Mouse (Mus musculus) myocyte (in vitro differentiated cells): ENCODE results near the gene Nacc1. TPM values are rescaled to one million over a fixed set of nuclear protein-coding genes. Genes with fewer than 3 reads are reported as not detected.

Source experiments
- H3K27me3 ChIP-seq: one replicate; pipeline ENCODE4 v1.6.1; 2011; ENCODE audit not compliant: control insufficient read depth, insufficient read depth, insufficient read length
- H3K36me3 ChIP-seq: one replicate; pipeline ENCODE4 v1.6.1; 2011; ENCODE audit not compliant: control insufficient read depth, insufficient read depth
- H3K4me2 ChIP-seq: one replicate; pipeline ENCODE4 v1.6.1; 2011; ENCODE audit warnings: low read depth, control low read depth
- H3K4me3 ChIP-seq: one replicate; pipeline ENCODE4 v1.5.1; 2011; ENCODE audit warnings: mild to moderate bottlenecking, control low read depth, moderate library complexity
- H3K79me2 ChIP-seq: one replicate; pipeline ENCODE4 v1.6.1; 2011; ENCODE audit not compliant: control insufficient read depth, insufficient read depth
- H3ac ChIP-seq: one replicate; pipeline ENCODE4 v1.6.1; 2011; ENCODE audit not compliant: control insufficient read depth, insufficient read length
- CEBPB ChIP-seq: IDR thresholded peaks from 2 replicates; pipeline ENCODE4 v1.6.1; 2011; ENCODE audit warnings: mild to moderate bottlenecking, moderate library complexity; ENCODE audit not compliant: poor library complexity, insufficient read depth, severe bottlenecking
- E2F4 ChIP-seq: IDR thresholded peaks from one replicate; pipeline ENCODE4 v1.6.1; 2011; ENCODE audit warnings: mild to moderate bottlenecking, control low read depth, moderate library complexity; ENCODE audit not compliant: insufficient read depth
- MAX ChIP-seq: IDR thresholded peaks from one replicate; pipeline ENCODE4 v1.6.1; 2011; ENCODE audit warnings: low read depth, mild to moderate bottlenecking, control low read depth
- MYOD1 ChIP-seq, 3 experiments: IDR thresholded peaks; one replicate each; pipeline ENCODE4 v1.6.1; 2011; ENCODE audit warnings: control low read depth in 2 of 3, low read depth in 2 of 3, mild to moderate bottlenecking in 2 of 3, moderate library complexity in 1 of 3; ENCODE audit not compliant: insufficient read length in 2 of 3, control insufficient read depth in 1 of 3
- MYOG ChIP-seq, 3 experiments: IDR thresholded peaks; one replicate each; pipeline ENCODE4 v1.6.1; 2011; ENCODE audit warnings: control low read depth in 2 of 3, low read depth in 2 of 3, mild to moderate bottlenecking in 2 of 3; ENCODE audit not compliant: insufficient read length in 2 of 3, control insufficient read depth in 1 of 3, insufficient read depth in 1 of 3
- POLR2A ChIP-seq: IDR thresholded peaks from one replicate; pipeline ENCODE4 v1.6.1; 2011; ENCODE audit warnings: low read depth, mild to moderate bottlenecking, control low read depth, moderate library complexity; ENCODE audit not compliant: insufficient read length
- POLR2AphosphoS2 ChIP-seq: IDR thresholded peaks from one replicate; pipeline ENCODE4 v1.6.1; 2011; ENCODE audit warnings: low read depth, control low read depth; ENCODE audit not compliant: insufficient read length
- REST ChIP-seq: IDR thresholded peaks from one replicate; pipeline ENCODE4 v1.6.1; 2011; ENCODE audit warnings: mild to moderate bottlenecking, control low read depth, moderate library complexity; ENCODE audit not compliant: insufficient read depth, insufficient read length
- SRF ChIP-seq: IDR thresholded peaks from one replicate; pipeline ENCODE4 v1.6.1; 2011; ENCODE audit warnings: low read depth; ENCODE audit not compliant: control insufficient read depth, insufficient read length
- TCF12 ChIP-seq: IDR thresholded peaks from one replicate; pipeline ENCODE4 v1.6.1; 2011; ENCODE audit warnings: mild to moderate bottlenecking, control low read depth; ENCODE audit not compliant: poor library complexity, insufficient read depth, severe bottlenecking
- TCF3 ChIP-seq: IDR thresholded peaks from one replicate; pipeline ENCODE4 v1.6.1; 2011; ENCODE audit warnings: low read depth, control low read depth; ENCODE audit not compliant: insufficient read length
- USF1 ChIP-seq: IDR thresholded peaks from one replicate; pipeline ENCODE4 v1.6.1; 2011; ENCODE audit warnings: low read depth, mild to moderate bottlenecking, control low read depth, moderate library complexity
- polyA plus RNA-seq: library from polyadenylated mRNA; unstranded; fragments of >200 nt; fragmentation: generic; extraction: Trizol; gene quantifications from one replicate; pipeline ENCODE4 v1.2.1, GENCODE M21; 2012; ENCODE audit warnings: missing spikeins

The Nacc1 gene
- polyA plus RNA-seq, 1 experiment: 56.1 TPM

DNA sequence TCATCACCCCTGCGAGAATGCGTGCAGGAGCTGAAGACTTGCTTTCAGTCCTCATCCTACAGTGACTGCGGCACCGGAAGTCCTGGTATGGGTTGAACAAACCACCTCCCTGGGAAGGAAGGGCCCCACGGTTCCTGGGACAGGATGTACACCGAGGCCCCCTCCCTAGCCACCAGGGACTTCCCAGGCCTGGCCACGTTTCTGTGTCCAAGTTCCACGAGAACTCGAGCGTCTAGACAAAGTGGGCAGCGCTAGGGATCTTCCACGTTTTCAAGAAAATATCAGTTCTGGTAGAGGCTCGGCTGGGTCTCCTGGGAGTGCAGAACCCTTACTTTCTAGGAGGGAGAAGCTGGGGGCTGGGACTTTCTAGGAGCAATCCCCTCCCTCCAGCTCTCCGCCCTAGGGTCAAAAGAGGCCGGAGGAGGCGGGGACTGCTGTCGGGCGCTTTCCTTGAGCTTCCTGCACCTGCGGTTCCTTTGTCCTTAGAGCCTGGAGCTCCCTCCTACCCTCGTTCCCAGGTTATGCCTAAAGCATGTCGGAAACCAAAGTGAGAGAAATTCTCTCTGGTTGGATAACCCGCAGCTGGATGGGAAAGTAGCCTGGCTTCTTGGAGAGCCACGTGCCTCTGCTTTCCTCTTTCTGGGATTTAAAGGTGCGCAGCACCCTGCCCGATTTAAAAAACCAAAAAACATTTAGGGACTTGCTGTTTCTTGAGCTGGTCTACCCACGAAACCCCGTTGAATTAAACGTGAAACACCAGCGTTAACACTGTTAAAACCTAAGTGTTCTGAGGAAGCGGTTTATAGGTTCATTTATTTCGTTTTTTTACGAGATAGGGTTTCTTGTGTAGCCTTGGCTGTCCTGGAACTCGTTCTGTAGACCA is 27.5 kb downstream of the Nacc1 start:
- Histone ChIP-seq H3K27me3 (no peaks in the 10 kb centered on the region), H3K4me3 (peak overlapping the region; percentile 99), H3ac (peak overlapping the region; percentile 77)

DNA sequence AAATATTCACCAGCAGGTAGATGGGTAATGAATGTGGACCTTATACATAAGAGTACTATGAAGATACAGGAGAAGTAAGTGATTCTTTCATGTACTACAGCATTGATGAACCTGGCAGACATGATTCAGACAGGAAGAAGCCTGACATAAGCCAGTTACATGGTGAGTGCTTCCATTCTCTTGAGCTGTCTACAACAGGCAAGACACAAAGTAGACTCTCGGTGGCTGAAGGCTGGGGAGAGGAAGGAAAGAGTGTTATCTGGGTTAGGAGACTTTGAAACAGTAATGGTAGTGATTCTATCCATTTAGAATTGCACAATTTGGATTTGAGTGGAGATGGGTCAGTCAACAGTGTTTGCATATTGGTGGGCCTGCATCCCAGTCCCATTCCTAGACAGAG is 28.7 kb downstream of the Nacc1 start:
- H3ac ChIP-seq: no peak overlapping the region
- TF ChIP-seq POLR2A (no peak), TCF12 (no peak), REST (no peak), POLR2AphosphoS2 (no peak), E2F4 (no peak), SRF (no peak), TCF3 (no peak), USF1 (no peak), MAX (no peak), MYOG (IDR thresholded peaks at IDR 0.05; ENCODE audit: control insufficient read depth in 1 of 3, insufficient read depth in 1 of 3, insufficient read length in 2 of 3, low read depth in 2 of 3) (no peak), CEBPB (no peak), MYOD1 (IDR thresholded peaks at IDR 0.05; ENCODE audit: control insufficient read depth in 1 of 3, insufficient read length in 2 of 3, low read depth in 2 of 3) (no peak)
- no peak overlapping the region for H3K4me2 ChIP-seq
- H3K4me3 ChIP-seq: no peak overlapping the region
- H3K79me2 ChIP-seq: peaks cover 21% of the 10 kb centered on the region
- no peaks in the 10 kb centered on the region for H3K36me3 ChIP-seq
- H3K27me3 ChIP-seq: no peaks in the 10 kb centered on the region

More for the DNA sequence above, 27.5 kb downstream of the Nacc1 start:
- peak; percentile 92 for TF ChIP-seq SRF
- peak; percentile 38 for TF ChIP-seq POLR2A
- TF ChIP-seq CEBPB: no peak
- no peak for TF ChIP-seq USF1
- TF ChIP-seq MYOG (IDR thresholded peaks at IDR 0.05; ENCODE audit: control insufficient read depth in 1 of 3, insufficient read depth in 1 of 3, insufficient read length in 2 of 3, low read depth in 2 of 3): no peak
- TF ChIP-seq POLR2AphosphoS2: peak; percentile 82
- no peaks in the 10 kb centered on the region for H3K36me3 ChIP-seq
- peaks cover 21% of the 10 kb centered on the region for H3K79me2 ChIP-seq
- H3K4me2 ChIP-seq: peak overlapping the region; percentile 88

DNA sequence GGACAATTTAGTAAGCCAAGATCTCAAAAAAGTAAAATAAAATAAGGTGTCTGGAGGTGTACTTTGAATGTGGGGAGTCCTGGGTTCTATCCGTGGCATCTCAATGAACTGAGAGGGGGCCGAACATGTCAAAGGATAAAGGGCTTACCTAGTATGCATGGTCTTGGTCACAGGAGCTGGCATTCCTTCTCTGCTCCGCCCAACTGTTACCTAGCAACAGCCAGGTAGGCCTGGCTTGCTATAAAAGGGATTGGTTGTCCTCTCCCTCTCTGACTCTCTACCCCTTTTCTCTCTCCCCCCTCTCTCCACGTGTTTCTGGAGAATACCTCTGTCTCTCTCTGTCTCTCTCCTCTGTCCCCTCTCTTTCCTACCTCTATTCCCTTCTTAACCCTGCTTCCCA is 30.0 kb downstream of the Nacc1 start:
- Histone ChIP-seq H3K4me2 (no peak overlapping the region), H3ac (no peak overlapping the region), H3K27me3 (no peaks in the 10 kb centered on the region), H3K79me2 (peaks cover 21% of the 10 kb centered on the region), H3K4me3 (no peak overlapping the region), H3K36me3 (no peaks in the 10 kb centered on the region)
- TF ChIP-seq TCF12: no peak
- no peak for TF ChIP-seq POLR2AphosphoS2
- TF ChIP-seq E2F4: no peak
- no peak for TF ChIP-seq REST
- no peak for TF ChIP-seq MYOG (IDR thresholded peaks at IDR 0.05; ENCODE audit: control insufficient read depth in 1 of 3, insufficient read depth in 1 of 3, insufficient read length in 2 of 3, low read depth in 2 of 3)
- no peak for TF ChIP-seq SRF
- no peak for TF ChIP-seq MAX
- TF ChIP-seq USF1: no peak
- no peak for TF ChIP-seq TCF3
- no peak for TF ChIP-seq CEBPB
- TF ChIP-seq MYOD1 (IDR thresholded peaks at IDR 0.05; ENCODE audit: control insufficient read depth in 1 of 3, insufficient read length in 2 of 3, low read depth in 2 of 3): no peak
- no peak for TF ChIP-seq POLR2A

DNA sequence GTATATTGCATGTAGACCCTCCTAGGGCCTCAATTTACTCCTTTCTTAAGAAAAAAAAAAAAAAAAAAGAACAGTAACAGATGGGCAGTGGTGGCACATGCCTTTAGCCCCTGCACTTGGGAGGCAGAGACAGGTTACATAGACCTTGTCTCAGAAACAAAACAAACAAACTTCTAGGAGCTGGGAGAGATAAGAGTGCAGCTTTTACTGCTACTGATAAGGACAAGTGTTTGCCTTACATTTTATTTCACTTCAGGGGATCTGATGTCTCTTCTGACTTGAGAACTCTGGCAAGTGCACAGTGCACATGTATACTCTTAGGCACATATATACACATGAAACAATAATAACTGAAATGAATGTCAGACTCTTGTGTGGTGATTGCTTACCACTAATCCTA is 30.5 kb downstream of the Nacc1 start:
- Histone ChIP-seq H3K36me3 (no peaks in the 10 kb centered on the region), H3K4me2 (peak overlapping the region; percentile 82), H3K79me2 (peaks cover 17% of the 10 kb centered on the region), H3K4me3 (no peak overlapping the region), H3ac (no peak overlapping the region), H3K27me3 (no peaks in the 10 kb centered on the region)
- no peak for TF ChIP-seq MYOG (IDR thresholded peaks at IDR 0.05; ENCODE audit: control insufficient read depth in 1 of 3, insufficient read depth in 1 of 3, insufficient read length in 2 of 3, low read depth in 2 of 3)
- no peak for TF ChIP-seq MYOD1 (IDR thresholded peaks at IDR 0.05; ENCODE audit: control insufficient read depth in 1 of 3, insufficient read length in 2 of 3, low read depth in 2 of 3)
- no peak for TF ChIP-seq TCF3
- no peak for TF ChIP-seq MAX
- TF ChIP-seq E2F4: no peak
- no peak for TF ChIP-seq TCF12
- no peak for TF ChIP-seq SRF
- no peak for TF ChIP-seq REST
- no peak for TF ChIP-seq USF1
- TF ChIP-seq CEBPB: no peak
- no peak for TF ChIP-seq POLR2AphosphoS2
- no peak for TF ChIP-seq POLR2A
